20 mouse cellular contexts compared by ENCODE assay signal in the genomic region with DNA sequence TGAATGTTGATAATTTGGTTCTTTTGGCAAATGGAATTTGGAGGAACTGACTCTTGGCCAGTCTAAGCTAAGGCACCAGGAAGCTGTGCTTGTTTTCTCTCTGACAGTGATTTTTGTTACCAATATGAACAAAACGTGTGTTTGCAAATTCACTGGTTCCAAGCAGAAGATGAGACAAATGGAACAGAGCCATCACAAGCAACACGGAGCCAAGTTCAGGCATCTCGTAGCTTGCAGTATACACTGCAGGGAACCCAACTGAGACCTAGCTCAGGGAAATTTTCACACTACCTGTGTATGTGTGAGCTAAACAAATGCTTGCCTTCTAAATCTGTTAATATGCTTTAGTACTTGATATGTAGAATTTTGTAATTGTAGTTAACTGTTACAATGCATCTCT.
DNase-seq lines count a peak whose midpoint lies in the region; ATAC-seq and TF ChIP-seq lines count a peak whose summit lies in the region.
"Had no signal": no experiment of that assay in that cellular context is flagged by ENCODE, and none has a peak within 500 bp of the region (broad histone marks: within the 10 kb centered on the region; RNA-seq: fewer than 3 reads in every experiment).

No protein-coding gene starts in this region.

- TF ChIP-seq POLR2A in brain, embryonic 14.5 days (IDR thresholded peaks at IDR 0.05; ENCODE audit: borderline replicate concordance, extremely low read depth, insufficient read depth, insufficient read length, poor library complexity, severe bottlenecking), result no peak

- no peak for TF ChIP-seq CTCF in brain, embryonic 14.5 days (IDR thresholded peaks at IDR 0.05; ENCODE audit: borderline replicate concordance, extremely low read depth, insufficient read depth, insufficient read length)
- no peak for TF ChIP-seq CTCF in left cerebral cortex, adult 2 months (IDR thresholded peaks at IDR 0.05)

- no peak for ATAC-seq in forebrain, embryonic 13.5 days
- no peak for ATAC-seq in kidney, embryonic 16.5 days (ENCODE audit: low FRiP score, low TSS enrichment)
- ATAC-seq: CD4-positive, CD25-positive, alpha-beta regulatory T cell, adult 4 months; forebrain, embryonic 15.5 days; intestine, embryonic 16.5 days had no signal

- no peaks in the 10 kb centered on the region for H3K4me1 ChIP-seq in forebrain, embryonic 13.5 days
- no peaks in the 10 kb centered on the region for H3K4me1 ChIP-seq in kidney, embryonic 16.5 days (ENCODE audit: insufficient read depth, low read length)
- H3K4me1 ChIP-seq: embryonic facial prominence, embryonic 13.5 days; forebrain, embryonic 15.5 days; heart, embryonic 13.5 days; hindbrain, embryonic 15.5 days had no signal

- no peak overlapping the region for H3K4me3 ChIP-seq in left cerebral cortex, adult 2 months
- no peak overlapping the region for H3K4me3 ChIP-seq in forebrain, embryonic 13.5 days
- no peak overlapping the region for H3K4me3 ChIP-seq in kidney, embryonic 16.5 days (ENCODE audit: low read length)
- H3K4me3 ChIP-seq: embryonic facial prominence, embryonic 13.5 days; forebrain, embryonic 15.5 days; heart, embryonic 13.5 days; hindbrain, embryonic 15.5 days had no signal

- no peak overlapping the region for H3K27ac ChIP-seq in left cerebral cortex, adult 2 months
- H3K27ac ChIP-seq in forebrain, embryonic 13.5 days, result no peak overlapping the region
- H3K27ac ChIP-seq in kidney, embryonic 16.5 days (ENCODE audit: low read length), result no peak overlapping the region
- H3K27ac ChIP-seq: embryonic facial prominence, embryonic 13.5 days; forebrain, embryonic 15.5 days; heart, embryonic 13.5 days; hindbrain, embryonic 15.5 days had no signal

- WGBS in forebrain, embryonic 13.5 days, result 89% methylated on average over 3 of the region's 3 CpGs
- WGBS in kidney, embryonic 16.5 days, result 84% methylated on average over 3 of the region's 3 CpGs

- no peaks in the 10 kb centered on the region for H3K27me3 ChIP-seq in forebrain, embryonic 13.5 days
- H3K27me3 ChIP-seq in kidney, embryonic 16.5 days (ENCODE audit: insufficient read depth, low read length), result no peaks in the 10 kb centered on the region
- H3K27me3 ChIP-seq: embryonic facial prominence, embryonic 13.5 days; forebrain, embryonic 15.5 days; heart, embryonic 13.5 days; hindbrain, embryonic 15.5 days had no signal

- no peaks in the 10 kb centered on the region for H3K9me3 ChIP-seq in forebrain, embryonic 13.5 days (replicated peaks)
- no peaks in the 10 kb centered on the region for H3K9me3 ChIP-seq in kidney, embryonic 16.5 days (ENCODE audit: low read length)
- H3K9me3 ChIP-seq: embryonic facial prominence, embryonic 13.5 days; forebrain, embryonic 15.5 days; G1E; heart, embryonic 13.5 days; hindbrain, embryonic 15.5 days had no signal

- H3K9ac ChIP-seq in forebrain, embryonic 13.5 days, result no peak overlapping the region
- H3K9ac ChIP-seq in kidney, embryonic 16.5 days (replicated peaks; ENCODE audit: low read length), result no peak overlapping the region
- H3K9ac ChIP-seq: embryonic facial prominence, embryonic 13.5 days; forebrain, embryonic 15.5 days; heart, embryonic 13.5 days; hindbrain, embryonic 15.5 days had no signal

- intact Hi-C loops in left cerebral cortex, adult 2 months (cut with DNase I), result no loop called here

- H3K4me2 ChIP-seq in forebrain, embryonic 13.5 days, result no peak overlapping the region
- H3K4me2 ChIP-seq in kidney, embryonic 16.5 days (replicated peaks; ENCODE audit: low read depth, low read length), result no peak overlapping the region
- H3K4me2 ChIP-seq: embryonic facial prominence, embryonic 13.5 days; forebrain, embryonic 15.5 days; heart, embryonic 13.5 days; hindbrain, embryonic 15.5 days had no signal

- DNase-seq in brain, embryonic 14.5 days (ENCODE audit: low read depth), result peak; percentile 44
- DNase-seq in cerebellum, adult 11-12 months, result peak; percentile 58
- peak; percentile 74 for DNase-seq in cerebellum, adult 9-10 months
- DNase-seq in cerebellum, postnatal 25 days, result peak; percentile 58 to 75
- no peak for DNase-seq in left cerebral cortex, adult 2 months (ENCODE audit: extremely low spot score in 1 of 2, low spot score in 2 of 2)
- DNase-seq: adrenal gland, adult 8-10 months; adrenal gland, postnatal 36 days; gastrocnemius, postnatal 36 days; heart, adult 11 months; heart, postnatal 36 days; kidney, adult 2 months had no signal

- H3K36me3 ChIP-seq in forebrain, embryonic 13.5 days (ENCODE audit: poor library complexity, severe bottlenecking), result no peaks in the 10 kb centered on the region
- H3K36me3 ChIP-seq in kidney, embryonic 16.5 days (ENCODE audit: insufficient read depth, low read length), result no peaks in the 10 kb centered on the region
- H3K36me3 ChIP-seq: embryonic facial prominence, embryonic 13.5 days; forebrain, embryonic 15.5 days; G1E; heart, embryonic 13.5 days; hindbrain, embryonic 15.5 days had no signal

Comparison
In these comparisons a context has a peak if more than half of its experiments do, and no peak if none do; other contexts are left out.
1. DNase-seq: peak in brain, embryonic 14.5 days (single experiment), cerebellum, adult 11-12 months (single experiment), cerebellum, adult 9-10 months (single experiment) and cerebellum, postnatal 25 days (2 of 2); none in left cerebral cortex, adult 2 months (0 of 2).